Mouse (Mus musculus) myocyte (in vitro differentiated cells): Measurements from ENCODE around the gene Rab26. TPM values are rescaled to one million over a fixed set of nuclear protein-coding genes. Genes with fewer than 3 reads are reported as not detected.

Experiments used
- H3K27me3 ChIP-seq: one replicate; pipeline ENCODE4 v1.6.1; 2011; ENCODE audit not compliant: control insufficient read depth, insufficient read depth, insufficient read length
- H3K36me3 ChIP-seq: one replicate; pipeline ENCODE4 v1.6.1; 2011; ENCODE audit not compliant: control insufficient read depth, insufficient read depth
- H3K4me2 ChIP-seq: one replicate; pipeline ENCODE4 v1.6.1; 2011; ENCODE audit warnings: low read depth, control low read depth
- H3K4me3 ChIP-seq: one replicate; pipeline ENCODE4 v1.5.1; 2011; ENCODE audit warnings: mild to moderate bottlenecking, control low read depth, moderate library complexity
- H3K79me2 ChIP-seq: one replicate; pipeline ENCODE4 v1.6.1; 2011; ENCODE audit not compliant: control insufficient read depth, insufficient read depth
- H3ac ChIP-seq: one replicate; pipeline ENCODE4 v1.6.1; 2011; ENCODE audit not compliant: control insufficient read depth, insufficient read length
- CEBPB ChIP-seq: IDR thresholded peaks from 2 replicates; pipeline ENCODE4 v1.6.1; 2011; ENCODE audit warnings: mild to moderate bottlenecking, moderate library complexity; ENCODE audit not compliant: poor library complexity, insufficient read depth, severe bottlenecking
- E2F4 ChIP-seq: IDR thresholded peaks from one replicate; pipeline ENCODE4 v1.6.1; 2011; ENCODE audit warnings: mild to moderate bottlenecking, control low read depth, moderate library complexity; ENCODE audit not compliant: insufficient read depth
- MAX ChIP-seq: IDR thresholded peaks from one replicate; pipeline ENCODE4 v1.6.1; 2011; ENCODE audit warnings: low read depth, mild to moderate bottlenecking, control low read depth
- MYOD1 ChIP-seq, 3 experiments: IDR thresholded peaks; one replicate each; pipeline ENCODE4 v1.6.1; 2011; ENCODE audit warnings: control low read depth in 2 of 3, low read depth in 2 of 3, mild to moderate bottlenecking in 2 of 3, moderate library complexity in 1 of 3; ENCODE audit not compliant: insufficient read length in 2 of 3, control insufficient read depth in 1 of 3
- MYOG ChIP-seq, 3 experiments: IDR thresholded peaks; one replicate each; pipeline ENCODE4 v1.6.1; 2011; ENCODE audit warnings: control low read depth in 2 of 3, low read depth in 2 of 3, mild to moderate bottlenecking in 2 of 3; ENCODE audit not compliant: insufficient read length in 2 of 3, control insufficient read depth in 1 of 3, insufficient read depth in 1 of 3
- POLR2A ChIP-seq: IDR thresholded peaks from one replicate; pipeline ENCODE4 v1.6.1; 2011; ENCODE audit warnings: low read depth, mild to moderate bottlenecking, control low read depth, moderate library complexity; ENCODE audit not compliant: insufficient read length
- POLR2AphosphoS2 ChIP-seq: IDR thresholded peaks from one replicate; pipeline ENCODE4 v1.6.1; 2011; ENCODE audit warnings: low read depth, control low read depth; ENCODE audit not compliant: insufficient read length
- REST ChIP-seq: IDR thresholded peaks from one replicate; pipeline ENCODE4 v1.6.1; 2011; ENCODE audit warnings: mild to moderate bottlenecking, control low read depth, moderate library complexity; ENCODE audit not compliant: insufficient read depth, insufficient read length
- SRF ChIP-seq: IDR thresholded peaks from one replicate; pipeline ENCODE4 v1.6.1; 2011; ENCODE audit warnings: low read depth; ENCODE audit not compliant: control insufficient read depth, insufficient read length
- TCF12 ChIP-seq: IDR thresholded peaks from one replicate; pipeline ENCODE4 v1.6.1; 2011; ENCODE audit warnings: mild to moderate bottlenecking, control low read depth; ENCODE audit not compliant: poor library complexity, insufficient read depth, severe bottlenecking
- TCF3 ChIP-seq: IDR thresholded peaks from one replicate; pipeline ENCODE4 v1.6.1; 2011; ENCODE audit warnings: low read depth, control low read depth; ENCODE audit not compliant: insufficient read length
- USF1 ChIP-seq: IDR thresholded peaks from one replicate; pipeline ENCODE4 v1.6.1; 2011; ENCODE audit warnings: low read depth, mild to moderate bottlenecking, control low read depth, moderate library complexity
- polyA plus RNA-seq: library from polyadenylated mRNA; unstranded; fragments of >200 nt; fragmentation: generic; extraction: Trizol; gene quantifications from one replicate; pipeline ENCODE4 v1.2.1, GENCODE M21; 2012; ENCODE audit warnings: missing spikeins

The Rab26 gene
- polyA plus RNA-seq, 1 experiment = 0.35 TPM

DNA sequence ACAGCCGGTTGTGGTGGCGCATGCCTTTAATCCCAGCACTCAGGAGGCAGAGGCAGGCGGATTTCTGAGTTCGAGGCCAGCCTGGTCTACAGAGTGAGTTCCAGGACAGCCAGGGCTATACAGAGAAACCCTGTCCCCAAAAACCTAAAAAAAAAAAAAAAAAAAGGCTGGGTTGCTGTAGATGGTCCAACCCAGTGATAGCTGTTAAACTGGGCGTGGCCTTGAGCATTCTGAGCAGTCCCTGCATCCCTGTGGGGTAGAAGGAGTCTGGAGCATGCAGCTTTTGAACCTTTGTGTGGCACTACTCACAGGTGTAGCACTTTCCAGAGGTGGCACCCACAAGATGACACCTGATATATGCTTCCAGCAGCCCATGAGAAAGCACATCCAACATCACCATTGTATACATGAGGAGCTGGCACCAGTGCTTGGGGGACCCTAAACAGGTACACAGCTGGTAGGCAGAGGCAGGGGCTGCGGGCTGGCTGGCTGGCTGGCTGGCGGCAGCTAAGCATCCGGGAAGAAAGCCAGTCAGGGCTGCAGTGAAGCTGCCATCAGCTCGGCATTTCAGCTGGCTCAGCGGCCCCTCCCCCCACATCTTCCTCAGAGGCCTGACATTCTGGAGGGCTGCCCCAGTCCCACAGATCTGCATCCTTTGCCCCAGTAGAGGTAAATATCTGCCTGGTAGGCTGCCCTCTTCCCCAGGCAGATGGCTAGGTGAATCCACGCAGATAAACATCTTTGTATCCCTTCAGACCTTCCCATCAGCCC is 48.7 kb downstream of the Rab26 start:
- TF ChIP-seq MAX (no peak), TCF3 (no peak), USF1 (no peak), E2F4 (no peak), MYOD1 (IDR thresholded peaks at IDR 0.05; ENCODE audit: control insufficient read depth in 1 of 3, insufficient read length in 2 of 3, low read depth in 2 of 3) (no peak)
- Histone ChIP-seq H3ac (no peak overlapping the region), H3K27me3 (peaks cover 28% of the 10 kb centered on the region), H3K36me3 (no peaks in the 10 kb centered on the region), H3K79me2 (no peaks in the 10 kb centered on the region), H3K4me2 (no peak overlapping the region), H3K4me3 (no peak overlapping the region)

DNA sequence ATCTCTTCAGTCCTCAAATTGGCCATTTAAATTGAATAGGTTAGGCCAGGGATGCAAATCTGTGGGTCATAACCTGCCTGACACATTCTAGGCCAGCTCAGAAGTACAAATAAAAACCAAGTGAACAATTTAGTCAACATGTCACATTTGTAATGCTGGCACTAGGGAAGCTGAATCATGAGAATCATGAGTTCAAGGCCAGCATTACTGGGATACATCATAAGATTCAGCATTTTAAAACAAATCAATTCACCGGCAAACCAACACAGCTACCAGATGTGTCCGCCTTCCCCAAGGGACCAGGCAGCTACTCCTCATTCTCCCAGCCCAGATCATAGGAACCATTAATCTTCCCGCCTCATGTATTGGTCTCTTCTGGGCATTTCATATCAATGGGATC is 50.5 kb downstream of the Rab26 start:
- H3K4me2 ChIP-seq = no peak overlapping the region
- H3K79me2 ChIP-seq = no peaks in the 10 kb centered on the region
- H3K27me3 ChIP-seq = peaks cover 13% of the 10 kb centered on the region
- H3ac ChIP-seq = no peak overlapping the region
- no peak overlapping the region for H3K4me3 ChIP-seq
- TF ChIP-seq TCF3 (no peak), CEBPB (no peak), REST (no peak), MAX (no peak), TCF12 (no peak), SRF (no peak), USF1 (no peak), POLR2A (no peak), E2F4 (no peak), MYOD1 (IDR thresholded peaks at IDR 0.05; ENCODE audit: control insufficient read depth in 1 of 3, insufficient read length in 2 of 3, low read depth in 2 of 3) (no peak), POLR2AphosphoS2 (no peak), MYOG (IDR thresholded peaks at IDR 0.05; ENCODE audit: control insufficient read depth in 1 of 3, insufficient read depth in 1 of 3, insufficient read length in 2 of 3, low read depth in 2 of 3) (no peak)
- no peaks in the 10 kb centered on the region for H3K36me3 ChIP-seq

DNA sequence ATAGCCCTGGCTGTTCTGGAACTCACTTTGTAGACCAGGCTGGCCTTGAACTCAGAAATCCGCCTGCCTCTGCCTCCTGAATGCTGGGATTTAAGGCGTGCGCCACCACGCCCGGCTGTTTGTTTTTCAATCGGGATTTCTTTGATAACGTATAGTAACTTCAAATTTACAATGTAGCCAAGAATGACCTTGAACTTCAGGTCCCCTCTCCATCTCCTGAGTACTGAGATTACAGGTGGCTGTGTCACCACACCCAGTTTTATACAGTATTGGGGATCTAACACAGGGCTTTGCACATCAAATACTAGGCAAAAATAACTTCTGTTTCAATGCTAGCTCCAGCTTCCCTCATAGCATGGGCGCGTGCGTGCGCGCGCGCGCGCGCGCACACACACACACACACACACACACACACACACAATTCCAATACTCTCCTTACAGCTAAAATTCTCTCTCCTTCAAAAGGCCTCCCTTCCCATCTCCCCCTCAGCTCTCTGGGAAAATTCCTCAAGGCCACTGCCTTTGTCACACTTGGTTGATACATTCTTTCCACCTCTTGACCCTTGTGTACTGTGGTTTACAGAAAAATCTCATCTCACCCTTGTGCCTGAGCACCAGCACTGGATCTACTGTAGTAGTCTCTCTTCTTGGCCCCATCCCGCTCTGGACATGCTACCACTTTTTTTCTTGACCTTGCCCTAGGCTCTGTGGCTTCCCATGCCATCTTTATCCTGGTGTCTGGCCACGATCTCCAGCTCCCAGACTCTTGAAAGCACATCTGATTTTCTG is 52.8 kb downstream of the Rab26 start:
- peaks cover 6% of the 10 kb centered on the region for H3K36me3 ChIP-seq
- no peak overlapping the region for H3K4me3 ChIP-seq
- no peaks in the 10 kb centered on the region for H3K27me3 ChIP-seq
- H3K4me2 ChIP-seq = no peak overlapping the region
- TF ChIP-seq MAX (no peak), USF1 (no peak), MYOD1 (IDR thresholded peaks at IDR 0.05; ENCODE audit: control insufficient read depth in 1 of 3, insufficient read length in 2 of 3, low read depth in 2 of 3) (no peak), MYOG (IDR thresholded peaks at IDR 0.05; ENCODE audit: control insufficient read depth in 1 of 3, insufficient read depth in 1 of 3, insufficient read length in 2 of 3, low read depth in 2 of 3) (no peak), SRF (no peak), REST (no peak), POLR2A (no peak)
- H3K79me2 ChIP-seq = peaks cover 6% of the 10 kb centered on the region
- H3ac ChIP-seq = no peak overlapping the region

DNA sequence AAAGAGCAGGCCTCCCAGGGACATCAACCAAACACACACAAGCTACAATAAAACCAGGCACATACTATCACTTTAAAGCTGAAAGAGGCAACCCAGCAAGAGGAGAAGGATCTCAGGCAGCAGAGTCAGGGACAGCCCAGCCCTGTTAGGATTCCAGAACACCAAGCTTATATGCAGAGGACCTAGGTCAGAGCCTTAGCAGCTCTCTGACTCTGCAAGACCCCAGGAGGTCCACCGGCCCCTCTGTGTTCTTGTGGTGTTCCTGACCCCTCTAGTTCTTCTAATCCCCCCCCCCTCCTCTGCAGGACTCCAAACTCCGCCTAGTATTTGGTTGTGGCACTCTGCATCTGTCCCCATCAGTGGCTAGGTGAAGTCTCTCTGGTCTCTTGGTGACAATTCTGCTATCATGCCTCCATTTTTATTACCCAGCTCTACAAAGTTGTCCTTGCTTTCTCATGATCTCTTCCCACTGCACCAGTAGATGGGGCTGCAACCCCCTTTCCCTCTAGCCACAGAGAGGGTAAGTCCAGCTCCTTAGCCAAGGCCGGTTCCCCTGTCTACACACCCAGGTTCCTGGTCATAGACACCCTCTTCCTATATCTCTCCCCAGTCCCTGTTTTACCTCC is 53.7 kb downstream of the Rab26 start:
- peaks cover 6% of the 10 kb centered on the region for H3K79me2 ChIP-seq
- no peak overlapping the region for H3ac ChIP-seq
- TF ChIP-seq USF1 (no peak), MYOG (IDR thresholded peaks at IDR 0.05; ENCODE audit: control insufficient read depth in 1 of 3, insufficient read depth in 1 of 3, insufficient read length in 2 of 3, low read depth in 2 of 3) (no peak), SRF (no peak), REST (no peak), TCF12 (no peak), POLR2A (no peak), TCF3 (no peak), E2F4 (no peak), MAX (no peak), POLR2AphosphoS2 (no peak)
- H3K4me3 ChIP-seq = peak overlapping the region; percentile 56
- H3K4me2 ChIP-seq = peak overlapping the region; percentile 61
- no peaks in the 10 kb centered on the region for H3K27me3 ChIP-seq
- peaks cover 15% of the 10 kb centered on the region for H3K36me3 ChIP-seq

DNA sequence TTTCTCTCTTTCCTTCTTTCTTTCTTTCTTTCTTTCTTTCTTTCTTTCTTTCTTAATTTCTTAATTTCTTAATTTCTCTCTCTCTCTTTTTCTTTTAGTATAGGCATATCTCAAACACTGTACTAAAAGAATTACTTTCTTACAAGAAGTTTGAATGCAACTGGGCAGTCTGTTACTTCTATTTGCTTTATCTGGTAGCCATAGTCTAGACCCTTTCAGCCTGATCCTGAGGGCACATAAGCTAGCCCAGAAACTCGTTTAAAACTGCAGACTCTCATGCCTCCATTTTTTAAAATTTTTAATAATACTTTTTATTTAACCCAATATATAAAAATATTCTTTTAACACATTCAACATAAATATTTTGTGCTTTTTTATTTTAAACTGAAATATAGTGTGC is 54.6 kb downstream of the Rab26 start:
- TF ChIP-seq TCF12 (no peak), SRF (no peak), MYOD1 (IDR thresholded peaks at IDR 0.05; ENCODE audit: control insufficient read depth in 1 of 3, insufficient read length in 2 of 3, low read depth in 2 of 3) (no peak)
- Histone ChIP-seq H3K36me3 (peaks cover 18% of the 10 kb centered on the region), H3K79me2 (peaks cover 6% of the 10 kb centered on the region), H3K27me3 (no peaks in the 10 kb centered on the region), H3ac (peak overlapping the region; percentile 26), H3K4me3 (peak overlapping the region; percentile 56), H3K4me2 (peak overlapping the region; percentile 61)
